Mouse (Mus musculus) stomach, embryonic 14.5 days (tissue): Measurements from ENCODE around the gene Tal1. TPM values are rescaled to one million over a fixed set of nuclear protein-coding genes. Genes with fewer than 3 reads are reported as not detected.

Experiments
- ATAC-seq: fragments of 200-750 bp; cut with Nextera tagmentation; 2 replicates; pipeline ENCODE4 v1.8.0; 2017; ENCODE audit warnings: low read depth, moderate TSS enrichment; ENCODE audit not compliant: insufficient number of reproducible peaks, insufficient read depth, low FRiP score
- H3K27ac ChIP-seq: fragments of 300-500 bp; sonication (generic); 2 replicates; pipeline ENCODE4 v1.5.1; 2014; ENCODE audit warnings: mild to moderate bottlenecking, low read length, moderate library complexity, mixed read lengths
- H3K27me3 ChIP-seq: fragments of 300-500 bp; sonication (generic); 2 replicates; pipeline ENCODE4 v1.6.1; 2014; ENCODE audit warnings: low read length, control low read depth, mixed read lengths; ENCODE audit not compliant: control insufficient read depth, insufficient read depth
- H3K36me3 ChIP-seq: fragments of 300-500 bp; sonication (generic); 2 replicates; pipeline ENCODE4 v1.6.1; 2014; ENCODE audit warnings: mild to moderate bottlenecking, control low read depth, low read length, moderate library complexity, mixed read lengths; ENCODE audit not compliant: control insufficient read depth, insufficient read depth
- H3K4me1 ChIP-seq: fragments of 300-500 bp; sonication (generic); 2 replicates; pipeline ENCODE4 v1.6.1; 2014; ENCODE audit warnings: low read length, control low read depth, mixed read lengths; ENCODE audit not compliant: control insufficient read depth, insufficient read depth
- H3K4me2 ChIP-seq: fragments of 300-500 bp; sonication (generic); replicated peaks from 2 replicates; pipeline ENCODE4 v1.6.1; 2014; ENCODE audit warnings: low read depth, low read length, control low read depth
- H3K4me3 ChIP-seq: fragments of 300-500 bp; sonication (generic); 2 replicates; pipeline ENCODE4 v1.5.1; 2014; ENCODE audit warnings: low read depth, low read length, control low read depth
- H3K9ac ChIP-seq: fragments of 300-500 bp; sonication (generic); replicated peaks from 2 replicates; pipeline ENCODE4 v1.6.1; 2014; ENCODE audit warnings: low read depth, mild to moderate bottlenecking, control low read depth, low read length, moderate library complexity, mixed read lengths
- H3K9me3 ChIP-seq: fragments of 300-500 bp; sonication (generic); 2 replicates; pipeline ENCODE4 v1.6.1; 2016; ENCODE audit warnings: low read depth, low read length, control low read depth; ENCODE audit not compliant: control insufficient read depth
- WGBS: fragments of 180-500 bp; shearing (Covaris S2); extraction: QIAGEN DNeasy Blood & Tissue Kit; methylation state at CpG from one replicate; pipeline ENCODE4 v1.1.7; 2014; 5-methylcytosine and 5-hydroxymethylcytosine counted together
- polyA plus RNA-seq: library from polyadenylated mRNA; unstranded; fragments of >200 nt; fragmentation: Nextera tagmentation; extraction: Ambion mirVana; gene quantifications from 2 replicates; pipeline ENCODE4 v1.2.1, GENCODE M21; 2014

Tal1 gene
- polyA plus RNA-seq, 1 experiment from 2014 or later, result 0.55 TPM

DNA sequence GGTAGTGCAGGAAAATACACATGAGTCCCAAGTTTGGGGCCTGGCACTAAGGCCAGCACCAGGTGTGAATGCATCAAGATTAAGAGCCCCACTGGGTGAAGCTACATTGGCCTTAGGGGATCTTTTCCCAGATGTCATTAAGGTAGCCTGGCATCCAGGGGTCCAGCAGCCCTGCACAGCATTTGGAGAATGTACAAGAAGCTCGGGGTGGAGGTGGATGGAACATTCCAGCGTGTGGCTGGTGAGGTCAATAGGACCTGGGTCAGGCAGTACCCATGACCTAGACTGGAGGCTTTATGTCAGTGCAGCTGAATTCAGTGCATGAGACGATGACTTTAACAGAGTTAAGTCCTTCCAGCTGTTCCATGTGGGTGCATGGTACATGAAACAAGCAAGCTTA, 35.6 kb downstream of the Tal1 start:
- Histone ChIP-seq H3K9ac (no peak overlapping the region), H3K27me3 (no peaks in the 10 kb centered on the region), H3K4me3 (no peak overlapping the region), H3K27ac (no peak overlapping the region), H3K4me2 (no peak overlapping the region), H3K4me1 (peaks cover under 1% of the 10 kb centered on the region; the same call in 1 of the 2 replicates), H3K9me3 (no peaks in the 10 kb centered on the region), H3K36me3 (no peaks in the 10 kb centered on the region)
- WGBS, result 74% methylated on average over 3 of the region's 3 CpGs
- ATAC-seq, result no peak

DNA sequence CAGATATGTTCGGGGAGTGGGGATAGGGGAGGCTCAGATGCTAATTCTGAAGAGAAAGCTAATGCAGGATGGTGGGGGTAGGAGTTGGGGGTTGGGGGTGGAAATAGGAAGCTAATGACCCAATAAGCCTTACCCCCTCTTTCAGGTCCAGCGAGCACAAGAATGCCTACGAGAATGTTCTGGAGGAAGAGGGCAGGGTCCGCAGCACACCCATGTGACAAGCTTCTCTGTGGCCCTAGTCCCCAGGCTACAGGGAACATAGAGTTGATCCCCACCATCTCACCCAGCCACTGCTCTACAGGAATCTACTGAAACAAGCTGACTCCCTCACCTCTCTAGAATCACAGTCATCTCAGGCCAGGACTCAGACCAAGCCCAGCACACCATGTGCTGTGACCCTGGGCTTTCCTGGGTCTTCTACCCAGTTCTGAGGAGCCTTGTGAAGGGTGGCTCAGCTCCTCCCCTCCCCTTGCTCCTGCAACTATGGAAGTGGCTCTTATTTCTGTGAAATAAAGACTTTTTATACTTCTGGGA, 37.2 kb downstream of the Tal1 start:
- H3K9me3 ChIP-seq, result no peaks in the 10 kb centered on the region
- 80% methylated on average over 4 of the region's 4 CpGs for WGBS
- H3K27me3 ChIP-seq, result no peaks in the 10 kb centered on the region
- no peak overlapping the region for H3K9ac ChIP-seq
- H3K27ac ChIP-seq, result no peak overlapping the region
- ATAC-seq, result no peak
- H3K4me2 ChIP-seq, result no peak overlapping the region
- peaks cover 3% of the 10 kb centered on the region for H3K4me1 ChIP-seq
- H3K4me3 ChIP-seq, result no peak overlapping the region
- no peaks in the 10 kb centered on the region for H3K36me3 ChIP-seq

GRCm38 (mm10) chr4:115094056-115094455, 37.8 kb downstream of the Tal1 start:
- H3K36me3 ChIP-seq, result no peaks in the 10 kb centered on the region
- H3K9ac ChIP-seq, result no peak overlapping the region
- H3K9me3 ChIP-seq, result no peaks in the 10 kb centered on the region
- peaks cover 3% of the 10 kb centered on the region for H3K4me1 ChIP-seq
- no peak for ATAC-seq
- H3K4me3 ChIP-seq, result no peak overlapping the region
- no peak overlapping the region for H3K4me2 ChIP-seq
- 76% methylated on average over 2 of the region's 2 CpGs for WGBS
- H3K27me3 ChIP-seq, result no peaks in the 10 kb centered on the region
- H3K27ac ChIP-seq, result no peak overlapping the region

DNA sequence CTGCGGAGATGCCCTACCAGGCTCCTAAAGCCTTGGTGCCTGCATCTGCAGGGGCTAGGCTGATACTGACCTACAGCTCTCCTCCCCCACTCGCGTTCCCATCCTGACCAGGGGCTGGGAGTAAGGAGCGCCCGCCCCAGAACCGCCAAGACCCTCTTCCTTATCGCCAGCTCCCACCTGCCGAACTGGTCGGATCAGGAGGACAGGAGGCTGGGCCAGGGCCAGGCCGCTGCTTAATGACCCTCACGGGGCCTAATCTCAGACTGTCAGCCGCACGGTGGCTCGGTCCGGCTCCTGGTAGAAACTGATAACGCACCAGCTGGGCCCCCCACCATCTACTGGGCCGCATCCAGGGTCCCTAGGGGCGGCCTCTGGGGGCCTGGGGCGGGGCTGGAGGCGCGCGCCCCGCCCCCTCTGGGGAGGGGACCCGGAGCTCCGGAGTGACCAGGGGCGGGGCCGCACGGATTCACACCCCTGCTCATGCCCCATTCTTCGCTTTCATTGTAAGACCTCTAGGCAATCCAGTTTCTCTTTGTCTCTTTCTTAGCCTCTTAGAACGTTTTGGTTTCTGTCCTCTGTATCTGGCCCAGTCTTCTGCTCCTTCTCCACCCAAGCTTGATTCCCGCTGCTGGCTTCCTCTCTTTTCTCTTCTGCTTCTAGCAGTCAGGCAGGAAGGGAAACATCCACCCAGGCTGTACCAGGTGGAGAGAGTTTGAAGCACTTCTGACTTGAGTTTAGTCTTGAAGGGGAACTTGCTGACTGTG, 39.6 kb downstream of the Tal1 start:
- Histone ChIP-seq H3K9me3 (no peaks in the 10 kb centered on the region), H3K4me1 (peaks cover 3% of the 10 kb centered on the region), H3K9ac (no peak overlapping the region; the same call in 1 of the 2 replicates), H3K27me3 (no peaks in the 10 kb centered on the region), H3K4me3 (peak overlapping the region; percentile 34), H3K4me2 (peak overlapping the region; percentile 71), H3K36me3 (no peaks in the 10 kb centered on the region), H3K27ac (peak overlapping the region; percentile 81)
- ATAC-seq, result peak; percentile 90
- under 1% methylated on average over 31 of the region's 31 CpGs for WGBS

DNA sequence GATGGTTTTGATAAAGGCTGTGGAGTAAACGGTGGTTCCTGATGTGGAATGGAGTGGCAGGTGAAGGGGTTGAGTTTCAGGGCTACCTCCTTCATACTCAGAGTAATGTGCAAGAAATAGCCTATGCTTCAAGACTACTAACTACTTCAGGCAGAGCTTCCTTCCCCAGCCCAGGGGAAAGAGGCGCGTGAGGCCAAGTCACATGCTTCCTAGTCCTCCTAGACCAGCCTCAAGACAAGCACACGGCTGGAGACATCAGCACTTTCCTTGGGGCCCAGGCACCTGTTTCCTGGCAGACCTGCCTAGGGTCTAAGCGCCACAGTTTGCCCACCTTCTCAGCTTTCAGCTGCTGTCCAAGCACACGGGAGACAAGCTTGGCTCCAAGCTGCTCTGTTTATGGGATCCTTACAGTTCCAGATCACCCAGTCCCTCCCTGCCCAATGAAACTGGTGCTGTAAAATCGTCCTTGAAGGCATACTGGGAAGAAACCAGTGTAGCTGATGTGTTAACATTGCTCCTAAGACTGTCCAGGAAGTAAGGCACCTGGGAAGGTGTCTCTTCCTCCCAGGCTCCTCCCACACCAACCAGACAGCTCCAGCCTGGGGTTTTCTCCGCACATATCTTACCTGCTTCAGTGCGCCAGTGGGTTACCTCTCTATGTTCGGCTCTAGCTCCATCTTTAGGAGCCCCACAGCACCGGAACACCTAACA, 40.4 kb downstream of the Tal1 start:
- Histone ChIP-seq H3K27me3 (no peaks in the 10 kb centered on the region), H3K9ac (0 out of 2 replicates have a peak overlapping the region, but pooled peaks have one; percentile 14), H3K36me3 (no peaks in the 10 kb centered on the region), H3K4me3 (peak overlapping the region; percentile 34; the same call in 1 of the 2 replicates), H3K4me2 (peak overlapping the region; percentile 71), H3K27ac (peak overlapping the region; percentile 81), H3K9me3 (no peaks in the 10 kb centered on the region), H3K4me1 (peaks cover 3% of the 10 kb centered on the region)
- ATAC-seq, result no peak
- WGBS, result 14% methylated on average over 11 of the region's 11 CpGs

DNA sequence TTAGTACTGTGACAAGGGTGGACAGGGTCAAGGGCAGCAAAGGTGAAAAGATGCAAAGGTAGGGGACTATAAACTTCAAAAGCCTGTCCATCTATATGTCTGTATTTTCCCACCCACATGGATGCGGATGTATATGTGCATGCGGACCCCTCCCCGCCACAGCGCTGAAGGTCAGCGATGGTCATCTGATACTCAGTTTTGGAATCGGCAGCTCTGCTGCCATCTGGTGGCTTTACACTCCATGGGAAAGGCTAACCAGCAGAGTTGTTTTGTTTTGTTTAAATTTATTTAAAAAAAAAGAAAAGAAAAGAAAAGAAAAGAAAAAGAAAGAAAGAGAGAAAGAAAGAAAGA, 40.9 kb downstream of the Tal1 start:
- Histone ChIP-seq H3K27ac (0 out of 2 replicates have a peak overlapping the region, but pooled peaks have one; percentile 81), H3K4me2 (peak overlapping the region; percentile 19; the same call in 1 of the 2 replicates), H3K9me3 (no peaks in the 10 kb centered on the region), H3K4me1 (peaks cover 3% of the 10 kb centered on the region), H3K36me3 (no peaks in the 10 kb centered on the region), H3K9ac (no peak overlapping the region), H3K27me3 (no peaks in the 10 kb centered on the region), H3K4me3 (no peak overlapping the region)
- under 1% methylated on average over 6 of the region's 6 CpGs for WGBS
- ATAC-seq, result no peak

DNA sequence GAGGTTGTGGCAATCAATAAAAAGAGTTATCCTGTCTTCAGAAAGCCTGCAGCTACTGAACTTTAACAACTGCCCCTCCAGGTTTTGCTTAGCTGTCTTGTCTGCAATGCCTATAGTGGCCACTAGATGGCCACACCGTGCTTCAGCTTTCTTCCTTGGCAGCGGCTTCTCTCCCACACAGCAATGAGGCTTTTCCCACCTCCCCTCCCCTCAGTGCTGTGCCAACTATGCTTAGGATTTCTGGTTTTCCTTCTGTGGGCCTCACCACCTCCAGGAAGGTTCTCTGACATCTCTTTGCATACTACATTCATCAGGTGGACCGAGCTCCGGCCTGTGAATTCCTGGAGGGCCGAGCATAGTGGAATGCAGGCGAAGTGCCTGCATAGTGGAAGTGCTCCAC, 45.5 kb downstream of the Tal1 start:
- peak; percentile 49; the same call in 1 of the 2 replicates for ATAC-seq
- H3K27me3 ChIP-seq, result no peaks in the 10 kb centered on the region
- no peaks in the 10 kb centered on the region for H3K9me3 ChIP-seq
- 30% methylated on average over 6 of the region's 6 CpGs for WGBS
- H3K4me1 ChIP-seq, result peaks cover 3% of the 10 kb centered on the region
- no peak overlapping the region for H3K4me3 ChIP-seq
- no peak overlapping the region for H3K27ac ChIP-seq
- H3K36me3 ChIP-seq, result no peaks in the 10 kb centered on the region
- 0 out of 2 replicates have a peak overlapping the region, but pooled peaks have one; percentile 10 for H3K4me2 ChIP-seq
- no peak overlapping the region for H3K9ac ChIP-seq

DNA sequence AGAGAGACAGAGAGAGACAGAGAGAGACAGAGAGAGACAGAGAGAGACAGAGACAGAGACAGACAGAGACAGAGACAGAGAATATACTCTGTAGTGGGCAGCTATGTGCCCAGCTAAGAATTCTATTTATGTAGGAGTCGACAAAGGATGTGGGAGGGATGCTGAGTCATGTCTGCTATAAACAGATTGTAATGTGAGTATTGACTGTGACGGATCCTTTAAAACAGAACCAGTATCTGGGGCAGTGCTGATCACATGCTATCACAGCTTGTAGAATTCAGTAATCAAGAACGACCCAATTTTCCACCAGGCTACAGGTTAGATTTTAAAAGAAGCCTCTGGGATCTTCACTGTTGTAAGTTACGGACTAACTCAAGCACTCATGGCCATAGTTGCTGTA, 47.3 kb downstream of the Tal1 start:
- Histone ChIP-seq H3K27me3 (no peaks in the 10 kb centered on the region), H3K9ac (no peak overlapping the region), H3K9me3 (no peaks in the 10 kb centered on the region), H3K36me3 (no peaks in the 10 kb centered on the region), H3K27ac (no peak overlapping the region), H3K4me3 (no peak overlapping the region), H3K4me2 (no peak overlapping the region), H3K4me1 (no peaks in the 10 kb centered on the region)
- ATAC-seq, result no peak
- 49% methylated on average over 4 of the region's 4 CpGs for WGBS
